Mouse (Mus musculus): ENCODE measurements around the gene Lgals9. TPM values are rescaled to one million over a fixed set of nuclear protein-coding genes. Genes with fewer than 3 reads are reported as not detected.
"Not testable (repeated sequence)": the region's sequence is repeated elsewhere in the genome, so short reads cannot be mapped to it uniquely, and the experiment has no call there.

Gene Lgals9
- polyA plus RNA-seq, 1 experiment from 2014 or later: 421 TPM

- no peak for DNase-seq (ENCODE audit: low spot score)
Measured at GRCm38 (mm10) chr11:79008007-79008775, 23.4 kb upstream of the Lgals9 start.

DNA sequence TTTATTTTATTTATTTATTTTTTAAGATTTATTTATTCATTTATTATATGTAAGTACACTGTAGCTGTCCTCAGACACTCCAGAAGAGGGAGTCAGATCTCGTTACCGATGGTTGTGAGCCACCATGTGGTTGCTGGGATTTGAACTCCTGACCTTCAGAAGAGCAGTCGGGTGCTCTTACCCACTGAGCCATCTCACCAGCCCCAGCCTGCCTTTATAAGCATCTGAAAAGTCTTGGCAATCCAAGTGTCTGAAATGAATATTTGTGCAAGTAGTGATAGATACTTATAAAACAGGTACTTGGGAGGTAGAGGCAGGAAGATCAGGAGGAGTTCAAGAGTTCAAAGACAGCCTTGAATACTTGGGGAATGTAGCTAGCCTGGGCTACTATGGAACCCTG is 22.6 kb upstream of the Lgals9 start:
- not testable (repeated sequence) for DNase-seq (ENCODE audit: low spot score)

- no peak for DNase-seq (ENCODE audit: low spot score)
Measured at GRCm38 (mm10) chr11:79006417-79006816, 21.7 kb upstream of the Lgals9 start.

GRCm38 (mm10) chr11:79005578-79006394 is 21.0 kb upstream of the Lgals9 start:
- DNase-seq (ENCODE audit: low spot score): peak; percentile 63

- peak; percentile 44 for DNase-seq (ENCODE audit: low spot score)
Measured at GRCm38 (mm10) chr11:79003769-79004638, 19.3 kb upstream of the Lgals9 start.

GRCm38 (mm10) chr11:79003053-79003768 is 18.5 kb upstream of the Lgals9 start:
- peak; percentile 88 for DNase-seq (ENCODE audit: low spot score)

DNA sequence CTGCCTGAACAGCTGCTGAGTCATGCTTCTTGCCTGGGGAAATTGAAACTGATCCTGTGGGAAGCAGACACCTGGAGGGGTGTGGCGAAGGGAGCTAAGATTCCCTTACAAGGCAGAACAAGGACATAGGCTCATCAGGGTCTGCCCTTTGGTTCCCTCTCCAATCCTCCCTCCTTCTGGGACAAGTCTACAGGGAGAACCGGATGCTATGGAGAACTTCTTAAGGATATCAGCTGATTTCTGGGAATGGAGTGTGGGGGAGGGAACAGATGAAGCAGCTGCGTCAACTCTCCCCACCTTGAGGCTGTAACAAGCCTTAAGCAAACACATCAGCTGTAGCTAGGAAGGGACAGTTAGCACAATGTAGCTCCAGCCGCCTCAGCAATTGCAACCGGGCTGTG is 17.8 kb upstream of the Lgals9 start:
- no peak for DNase-seq (ENCODE audit: low spot score)

- DNase-seq (ENCODE audit: low spot score): no peak
Measured at GRCm38 (mm10) chr11:79001871-79002270, 17.1 kb upstream of the Lgals9 start.

DNA sequence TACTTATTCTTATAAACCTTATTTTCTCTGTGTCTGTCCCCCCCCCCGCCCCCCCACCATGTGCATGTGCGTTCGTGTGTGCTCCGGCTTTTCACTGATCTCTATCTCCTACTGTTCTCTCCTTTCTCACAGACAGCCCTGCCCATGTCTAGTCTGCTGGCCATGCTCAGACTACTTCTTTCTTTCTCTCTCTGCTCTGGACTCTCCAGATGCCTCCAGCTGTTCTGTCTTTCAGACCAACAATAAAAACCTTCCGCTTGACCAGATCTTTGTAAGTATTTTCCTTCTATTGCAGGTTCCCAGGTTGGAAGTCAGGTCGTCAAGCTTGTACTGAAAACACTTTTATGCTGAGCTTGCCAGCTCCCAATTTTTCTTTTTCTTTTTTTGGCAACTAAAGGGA is 14.4 kb upstream of the Lgals9 start:
- no peak for DNase-seq (ENCODE audit: low spot score)

DNA sequence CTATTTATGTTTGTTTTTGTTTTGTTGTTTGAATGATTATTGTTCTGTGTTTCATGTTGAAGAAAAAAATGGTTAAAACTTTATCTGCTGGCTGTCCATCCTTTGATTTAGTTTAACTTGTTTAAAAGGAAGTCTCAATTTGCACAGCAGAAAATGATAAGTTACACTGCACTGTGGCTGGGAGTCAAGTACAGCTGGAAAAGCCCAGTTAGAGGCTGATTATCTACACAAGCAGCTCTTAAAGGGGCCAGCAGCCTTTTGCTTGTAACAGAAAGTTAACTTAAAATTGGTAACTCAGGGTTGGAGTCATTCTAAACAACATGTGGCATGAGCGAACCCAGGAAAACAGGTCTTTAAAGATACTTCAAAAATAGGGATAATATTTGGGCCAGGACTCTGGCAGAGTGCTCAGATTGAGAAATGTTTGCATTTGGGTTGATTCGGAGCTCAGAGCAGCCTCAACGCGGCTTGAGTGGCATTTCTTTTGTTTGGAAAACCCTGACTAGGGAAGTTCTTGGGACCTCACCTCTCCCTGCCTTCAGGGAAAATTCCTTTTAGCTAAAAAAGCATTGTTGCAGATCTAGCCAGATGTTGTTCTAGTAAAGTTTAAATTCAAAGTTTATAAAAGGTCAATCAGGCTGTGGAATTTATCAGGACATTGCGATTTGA is 6.3 kb upstream of the Lgals9 start:
- not testable (repeated sequence) for DNase-seq (ENCODE audit: low spot score)

DNA sequence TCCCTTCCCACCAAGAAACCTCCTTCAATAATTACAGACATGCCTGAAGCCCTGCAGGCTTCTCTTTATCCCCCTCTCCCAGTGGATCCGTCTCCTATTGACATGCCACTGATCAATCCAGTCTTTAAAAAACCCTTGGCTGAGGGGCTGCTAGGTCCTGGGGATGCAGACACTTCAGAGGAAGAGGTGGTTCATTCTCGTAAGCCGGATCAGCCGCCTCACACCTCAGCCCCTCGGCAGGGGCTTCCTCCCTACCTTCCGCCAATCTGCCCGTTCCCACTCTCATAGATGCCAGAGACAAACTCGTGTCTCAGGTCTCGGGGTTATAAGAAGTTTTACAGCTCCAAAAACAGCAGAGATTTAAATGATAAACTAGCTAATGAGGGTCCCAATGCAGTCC is 5.3 kb upstream of the Lgals9 start:
- no peak for DNase-seq (ENCODE audit: low spot score)

GRCm38 (mm10) chr11:78989206-78989605 is 4.5 kb upstream of the Lgals9 start:
- DNase-seq (ENCODE audit: low spot score): not testable (repeated sequence)

DNA sequence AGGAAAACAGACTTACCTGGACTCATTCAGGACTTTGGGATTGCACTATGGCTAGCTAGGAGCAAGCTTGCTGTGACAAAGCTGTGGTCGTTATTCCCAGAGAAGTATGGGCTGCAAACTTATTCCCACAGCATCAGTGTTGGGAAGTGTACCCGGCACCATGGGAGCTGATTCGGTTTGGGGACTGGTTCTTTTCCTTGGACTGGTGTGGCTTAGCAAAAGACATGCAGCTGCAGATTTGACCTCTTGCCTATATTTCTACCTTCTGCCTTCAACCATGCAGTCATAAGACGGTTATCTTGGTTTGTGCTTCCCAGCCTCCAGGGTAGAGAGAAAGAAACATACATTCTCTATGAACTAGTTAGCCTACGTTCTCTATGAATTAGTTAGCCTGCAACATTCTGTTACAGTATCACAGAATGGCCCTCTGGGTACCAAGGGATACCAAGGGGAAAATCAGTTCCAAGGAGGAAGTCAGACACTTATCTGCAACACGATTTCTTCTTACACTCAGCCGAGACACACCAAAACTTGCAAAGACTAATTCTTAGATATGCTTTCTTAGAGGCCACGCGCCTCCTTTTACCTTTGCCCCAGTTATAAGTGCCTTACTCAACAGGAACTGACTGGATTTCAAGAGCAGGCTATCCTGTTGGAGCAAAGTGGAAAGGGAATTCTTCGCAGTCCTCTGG is 1.7 kb upstream of the Lgals9 start:
- no peak for DNase-seq (ENCODE audit: low spot score)

- no peak for DNase-seq (ENCODE audit: low spot score)
Measured at GRCm38 (mm10) chr11:78985505-78985904, 759 bp upstream of the Lgals9 start.

DNA sequence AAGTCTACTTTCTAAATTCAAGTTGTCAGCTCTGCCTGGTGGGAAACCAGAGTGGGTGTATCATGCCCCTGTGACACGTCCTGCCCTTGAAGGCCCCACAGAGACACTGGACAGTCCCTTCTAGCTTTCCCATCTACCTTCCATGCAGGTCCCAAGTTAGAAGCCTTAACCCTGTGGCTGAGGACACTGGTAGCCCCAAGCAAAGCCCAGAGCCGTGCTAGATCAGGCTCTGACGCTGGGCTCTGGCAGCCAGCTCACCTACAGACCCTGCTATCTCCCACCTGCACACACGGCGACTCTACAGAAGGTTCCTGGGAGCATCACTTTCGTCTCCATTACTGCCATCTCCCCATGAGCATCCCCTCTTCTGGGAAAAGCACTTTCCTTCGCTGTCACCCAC is 1.2 kb downstream of the Lgals9 start:
- no peak for DNase-seq (ENCODE audit: low spot score)

DNA sequence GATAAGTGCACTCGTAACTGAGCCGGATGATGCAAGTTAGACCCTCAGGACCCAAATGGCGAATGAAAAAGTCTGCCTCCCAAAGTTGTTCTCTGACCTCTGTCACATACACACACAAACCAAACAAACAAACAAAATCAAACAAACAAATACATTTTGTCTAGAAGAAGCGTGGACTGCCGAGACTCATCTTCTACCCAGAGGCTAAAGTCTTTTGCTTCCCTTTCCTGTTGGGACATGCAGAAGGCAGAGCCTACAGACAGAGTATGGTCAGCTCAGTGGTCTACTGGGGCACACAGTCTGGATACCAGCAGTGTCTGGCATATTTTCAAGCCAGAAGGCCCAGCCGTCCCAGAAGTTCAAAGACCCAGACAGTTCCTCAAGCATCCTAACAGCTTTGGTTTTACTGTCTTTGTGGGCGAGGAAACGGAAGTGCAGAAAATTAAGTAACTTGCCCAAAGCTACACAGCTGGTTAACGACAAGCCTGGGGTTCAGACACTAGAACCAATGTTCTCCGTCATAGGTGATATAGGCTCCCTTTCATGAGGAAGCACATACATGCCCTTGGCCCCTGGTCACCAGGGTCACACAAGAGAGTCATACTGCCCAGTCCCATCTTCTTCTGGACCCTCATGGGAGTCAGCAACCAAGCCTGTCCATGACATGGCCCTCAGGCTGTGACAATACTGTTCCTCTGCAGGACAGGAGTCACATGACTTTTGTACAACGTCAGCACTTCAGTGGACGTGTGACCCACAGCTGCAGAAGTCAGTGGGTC is 2.0 kb downstream of the Lgals9 start:
- DNase-seq (ENCODE audit: low spot score): peak; percentile 81

GRCm38 (mm10) chr11:78982042-78982441 is 2.7 kb downstream of the Lgals9 start:
- DNase-seq (ENCODE audit: low spot score): no peak

DNA sequence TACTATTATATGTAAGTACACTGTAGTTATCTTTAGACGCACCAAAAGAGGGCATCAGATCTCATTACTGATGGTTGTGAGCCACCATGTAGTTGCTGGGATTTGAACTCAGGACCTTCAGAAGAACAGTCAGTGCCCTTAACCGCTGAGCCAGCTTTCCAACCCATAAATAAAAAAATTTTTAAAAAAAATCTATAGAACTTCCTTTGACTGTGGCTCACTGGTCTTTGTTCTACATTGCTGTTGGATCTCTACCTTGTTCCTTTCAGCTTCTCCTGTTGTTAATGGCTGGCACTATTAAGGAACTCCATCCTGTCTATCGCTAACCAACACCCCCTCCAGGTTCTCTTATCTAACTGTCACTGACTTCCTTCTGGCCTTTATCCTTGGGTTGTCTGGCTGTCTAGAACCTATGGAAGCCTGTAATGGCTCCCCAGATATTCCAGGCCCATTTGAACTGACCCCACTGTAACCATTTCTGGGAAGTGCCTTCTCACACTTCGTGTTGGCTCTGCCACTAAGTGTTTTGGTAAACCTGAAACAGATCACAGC is 4.6 kb downstream of the Lgals9 start:
- DNase-seq (ENCODE audit: low spot score): no peak

Data from thymus, postnatal 0 days (tissue).